Mouse (Mus musculus) heart, adult 2 months (tissue): ENCODE measurements around the gene Gm20388. TPM values are rescaled to one million over a fixed set of nuclear protein-coding genes. Genes with fewer than 3 reads are reported as not detected.

Experiments used
- DNase-seq, 2 experiments: peaks; one replicate each; pipeline ENCODE4 v3.0.0; 2021
- H3K27ac ChIP-seq: fragments of 200-600 bp; 2 replicates; pipeline ENCODE4 v1.8.1; 2022
- H3K27me3 ChIP-seq: fragments of 200-500 bp; 2 replicates; pipeline ENCODE4 v1.6.1; 2012; ENCODE audit warnings: mild to moderate bottlenecking, low read length, inconsistent platforms, mixed read lengths; ENCODE audit not compliant: control insufficient read depth, insufficient read depth
- H3K36me3 ChIP-seq: fragments of 200-500 bp; 2 replicates; pipeline ENCODE4 v1.6.1; 2012; ENCODE audit warnings: low read length, inconsistent platforms; ENCODE audit not compliant: control insufficient read depth, insufficient read depth
- H3K4me1 ChIP-seq: fragments of 200-500 bp; 2 replicates; pipeline ENCODE4 v1.6.1; 2011; ENCODE audit warnings: low read length; ENCODE audit not compliant: control insufficient read depth, insufficient read depth
- H3K4me3 ChIP-seq: fragments of 200-600 bp; 2 replicates; pipeline ENCODE4 v1.8.1; 2022
- H3K79me2 ChIP-seq: fragments of 200-500 bp; replicated peaks from 2 replicates; pipeline ENCODE4 v1.6.1; 2012; ENCODE audit warnings: mild to moderate bottlenecking, inconsistent platforms, low read length, moderate library complexity, mixed read lengths; ENCODE audit not compliant: control insufficient read depth, insufficient read depth
- H3K9ac ChIP-seq: fragments of 200-500 bp; 2 replicates; pipeline ENCODE4 v1.6.1; 2012; ENCODE audit warnings: low read depth, mild to moderate bottlenecking, control low read depth, inconsistent platforms, low read length, mixed read lengths
- CTCF ChIP-seq: fragments of 200-600 bp; IDR thresholded peaks from 2 replicates; pipeline ENCODE4 v1.8.1; 2022; ENCODE audit warnings: antibody characterized with exemption, mild to moderate bottlenecking, moderate library complexity
- EP300 ChIP-seq: fragments of 200-500 bp; IDR thresholded peaks from 2 replicates; pipeline ENCODE4 v1.6.1; 2011; ENCODE audit warnings: low read depth, low read length, control low read depth; ENCODE audit not compliant: insufficient read depth
- POLR2A ChIP-seq: fragments of 200-500 bp; IDR thresholded peaks from 2 replicates; pipeline ENCODE4 v1.6.1; 2011; ENCODE audit warnings: mild to moderate bottlenecking, low read depth, low read length, control low read depth; ENCODE audit not compliant: insufficient read depth
- WGBS: fragments of 180-500 bp; shearing (Covaris S2); methylation state at CpG from one replicate; pipeline ENCODE4 v1.1.7; 2018; 5-methylcytosine and 5-hydroxymethylcytosine counted together
- intact Hi-C: fragments of 180-260 bp; cut with DNase I; formaldehyde crosslinking; loops from one replicate; pipeline ENCODE4 v1.15.1; 2025
- polyA plus RNA-seq: library from polyadenylated mRNA; depleted of rRNA; stranded (reverse); fragments of >200 nt; gene quantifications from 2 replicates; pipeline ENCODE4 v1.2.3, GENCODE M21; 2012
- total RNA-seq, 2 experiments: library from RNA; stranded (reverse); gene quantifications; 2 replicates each; pipeline ENCODE4 v1.2.3; 2021

Gene Gm20388
- total and polyA plus RNA-seq, 3 experiments = 1.8 to 32.3 TPM; not detected in 1

- no peak for TF ChIP-seq POLR2A
- TF ChIP-seq CTCF = no peak
- no peak for TF ChIP-seq EP300
- no peak overlapping the region for H3K4me3 ChIP-seq
- H3K79me2 ChIP-seq = no peaks in the 10 kb centered on the region
- H3K36me3 ChIP-seq = no peaks in the 10 kb centered on the region
- no peaks in the 10 kb centered on the region for H3K4me1 ChIP-seq
- WGBS = 54% methylated on average over 9 of the region's 9 CpGs
- peaks cover 7% of the 10 kb centered on the region for H3K27me3 ChIP-seq
- no peak overlapping the region for H3K27ac ChIP-seq
- H3K9ac ChIP-seq = no peak overlapping the region
- intact Hi-C loops = no loop called here
- DNase-seq = no peak
These were observed 3985.2 kb downstream of the Gm20388 start for GRCm38 (mm10) chr8:123895680-123896365.

- Histone ChIP-seq H3K4me1 (no peaks in the 10 kb centered on the region), H3K9ac (no peak overlapping the region), H3K27ac (no peak overlapping the region), H3K79me2 (no peaks in the 10 kb centered on the region), H3K4me3 (no peak overlapping the region), H3K27me3 (peaks cover 7% of the 10 kb centered on the region), H3K36me3 (no peaks in the 10 kb centered on the region)
- DNase-seq = no peak
- intact Hi-C loops = no loop called here
- 59% methylated on average over 14 of the region's 14 CpGs for WGBS
- TF ChIP-seq CTCF (no peak), POLR2A (no peak), EP300 (no peak)
These were observed 3985.7 kb downstream of the Gm20388 start for GRCm38 (mm10) chr8:123896366-123896761.

GRCm38 (mm10) chr8:123896774-123897173 is 3986.1 kb downstream of the Gm20388 start:
- intact Hi-C loops = no loop called here
- H3K79me2 ChIP-seq = no peaks in the 10 kb centered on the region
- peaks cover 7% of the 10 kb centered on the region for H3K27me3 ChIP-seq
- no peaks in the 10 kb centered on the region for H3K4me1 ChIP-seq
- TF ChIP-seq POLR2A (no peak), EP300 (no peak), CTCF (no peak)
- H3K36me3 ChIP-seq = no peaks in the 10 kb centered on the region
- H3K27ac ChIP-seq = no peak overlapping the region
- DNase-seq = no peak
- WGBS = 61% methylated on average over 10 of the region's 10 CpGs
- no peak overlapping the region for H3K4me3 ChIP-seq
- H3K9ac ChIP-seq = no peak overlapping the region

- no peaks in the 10 kb centered on the region for H3K79me2 ChIP-seq
- H3K4me1 ChIP-seq = no peaks in the 10 kb centered on the region
- intact Hi-C loops = no loop called here
- DNase-seq = no peak
- H3K36me3 ChIP-seq = no peaks in the 10 kb centered on the region
- H3K27ac ChIP-seq = no peak overlapping the region
- H3K9ac ChIP-seq = no peak overlapping the region
- H3K27me3 ChIP-seq = no peaks in the 10 kb centered on the region
- no peak overlapping the region for H3K4me3 ChIP-seq
- no peak for TF ChIP-seq POLR2A
- no peak for TF ChIP-seq EP300
- 88% methylated on average over 5 of the region's 5 CpGs for WGBS
These were observed 3987.9 kb downstream of the Gm20388 start for GRCm38 (mm10) chr8:123898576-123898975.

GRCm38 (mm10) chr8:123899366-123899765 is 3988.7 kb downstream of the Gm20388 start:
- intact Hi-C loops = no loop called here
- H3K36me3 ChIP-seq = no peaks in the 10 kb centered on the region
- TF ChIP-seq EP300 (no peak), CTCF (no peak), POLR2A (no peak)
- no peak for DNase-seq
- no peaks in the 10 kb centered on the region for H3K4me1 ChIP-seq
- no peaks in the 10 kb centered on the region for H3K79me2 ChIP-seq
- no peaks in the 10 kb centered on the region for H3K27me3 ChIP-seq
- no peak overlapping the region for H3K27ac ChIP-seq
- WGBS = 83% methylated on average over 7 of the region's 7 CpGs
- no peak overlapping the region for H3K9ac ChIP-seq
- no peak overlapping the region for H3K4me3 ChIP-seq

GRCm38 (mm10) chr8:123902653-123903052 is 3992.0 kb downstream of the Gm20388 start:
- no peak overlapping the region for H3K27ac ChIP-seq
- H3K4me3 ChIP-seq = no peak overlapping the region
- H3K79me2 ChIP-seq = no peaks in the 10 kb centered on the region
- WGBS = 75% methylated on average over 7 of the region's 7 CpGs
- H3K4me1 ChIP-seq = no peaks in the 10 kb centered on the region
- H3K36me3 ChIP-seq = no peaks in the 10 kb centered on the region
- H3K9ac ChIP-seq = no peak overlapping the region
- H3K27me3 ChIP-seq = no peaks in the 10 kb centered on the region
- intact Hi-C loops = no loop called here
- TF ChIP-seq POLR2A = no peak
- TF ChIP-seq CTCF = no peak
- TF ChIP-seq EP300 = no peak
- no peak for DNase-seq
